Mouse (Mus musculus): ENCODE data around the gene Prrc2b.

- TF ChIP-seq CTCF (IDR thresholded peaks at IDR 0.05; ENCODE audit: low read depth, low read length) (no peak), POLR2A (IDR thresholded peaks at IDR 0.05; ENCODE audit: extremely low read depth, insufficient read depth, low read length) (no peak)
Measured at GRCm38 (mm10) chr2:32160525-32160924, 9.6 kb downstream of the Prrc2b start.

Data from liver, adult 2 months (tissue).